Mouse (Mus musculus) G1E (cell line): Measurements from ENCODE around the gene Rptor. TPM values are rescaled to one million over a fixed set of nuclear protein-coding genes. Genes with fewer than 3 reads are reported as not detected.

Experiments
- ATAC-seq: 2 replicates; pipeline ENCODE4 v1.8.0; 2016; ENCODE audit warnings: mild to moderate bottlenecking; ENCODE audit not compliant: insufficient number of reproducible peaks, poor library complexity, low FRiP score, severe bottlenecking; ENCODE audit errors: extremely low read depth
- DNase-seq: peaks from one replicate; pipeline ENCODE4 v3.0.0; 2012; ENCODE audit warnings: low spot score
- H3K27me3 ChIP-seq: 2 replicates; pipeline ENCODE4 v1.6.1; 2012; ENCODE audit warnings: mild to moderate bottlenecking, low read length, inconsistent platforms; ENCODE audit not compliant: insufficient read depth
- H3K36me3 ChIP-seq: replicated peaks from 2 replicates; pipeline ENCODE3; 2012; ENCODE audit warnings: mild to moderate bottlenecking, inconsistent platforms
- H3K4me1 ChIP-seq: 2 replicates; pipeline ENCODE4 v1.6.1; 2012; ENCODE audit warnings: low read depth, low read length, inconsistent platforms, mixed read lengths; ENCODE audit not compliant: insufficient read depth
- H3K4me3 ChIP-seq: 2 replicates; pipeline ENCODE4 v1.5.1; 2012; ENCODE audit warnings: low read depth, mild to moderate bottlenecking, inconsistent platforms, low read length, moderate library complexity, mixed read lengths
- H3K9me3 ChIP-seq: replicated peaks from 2 replicates; pipeline ENCODE4 v1.6.1; 2012; ENCODE audit warnings: inconsistent platforms
- CTCF ChIP-seq: IDR thresholded peaks from 2 replicates; pipeline ENCODE4 v1.5.1; 2012; ENCODE audit warnings: low read depth, low read length, inconsistent platforms, mixed read lengths
- GATA1 ChIP-seq: IDR thresholded peaks from 2 replicates; pipeline ENCODE4 v1.6.1; 2012; ENCODE audit warnings: borderline replicate concordance, low read length, inconsistent platforms, mixed read lengths
- GATA2 ChIP-seq: IDR thresholded peaks from 2 replicates; pipeline ENCODE4 v1.6.1; 2012; ENCODE audit warnings: low read depth, low read length, inconsistent platforms, borderline replicate concordance
- POLR2AphosphoS5 ChIP-seq: IDR thresholded peaks from 2 replicates; pipeline ENCODE4 v1.6.1; 2012; ENCODE audit warnings: low read depth, low read length, inconsistent platforms; ENCODE audit not compliant: insufficient replicate concordance
- TAL1 ChIP-seq: conservative IDR thresholded peaks from 2 replicates; pipeline ENCODE4 v1.6.1; 2012; ENCODE audit warnings: low read depth, low read length, inconsistent platforms, mixed read lengths
- polyA plus RNA-seq: library from polyadenylated mRNA; stranded (reverse); fragments of >175 nt; gene quantifications from 2 replicates; pipeline ENCODE4 v1.2.3, GENCODE M21; 2012
- total RNA-seq, 2 experiments: library from RNA; stranded (forward) in 1 of 2; stranded (reverse) in 1 of 2; fragments of 200-1000 nt in 1 of 2; fragments of >200 nt in 1 of 2; fragmentation: Nextera tagmentation in 1 of 2; gene quantifications; 2 replicates each; pipeline ENCODE4 v1.2.3; 2014 to 2017

The Rptor gene
- total and polyA plus RNA-seq, 3 experiments, result 17.9 to 51.9 (median 46.5) TPM

GRCm38 (mm10) chr11:119836326-119836725 lies 233.6 kb downstream of the Rptor start:
- Histone ChIP-seq H3K4me3 (no peak overlapping the region), H3K9me3 (no peaks in the 10 kb centered on the region), H3K4me1 (no peaks in the 10 kb centered on the region), H3K36me3 (peaks cover 81% of the 10 kb centered on the region), H3K27me3 (no peaks in the 10 kb centered on the region)
- no peak for ATAC-seq
- TF ChIP-seq GATA2 (no peak), CTCF (no peak), GATA1 (no peak), TAL1 (no peak), POLR2AphosphoS5 (no peak)
- no peak for DNase-seq

DNA sequence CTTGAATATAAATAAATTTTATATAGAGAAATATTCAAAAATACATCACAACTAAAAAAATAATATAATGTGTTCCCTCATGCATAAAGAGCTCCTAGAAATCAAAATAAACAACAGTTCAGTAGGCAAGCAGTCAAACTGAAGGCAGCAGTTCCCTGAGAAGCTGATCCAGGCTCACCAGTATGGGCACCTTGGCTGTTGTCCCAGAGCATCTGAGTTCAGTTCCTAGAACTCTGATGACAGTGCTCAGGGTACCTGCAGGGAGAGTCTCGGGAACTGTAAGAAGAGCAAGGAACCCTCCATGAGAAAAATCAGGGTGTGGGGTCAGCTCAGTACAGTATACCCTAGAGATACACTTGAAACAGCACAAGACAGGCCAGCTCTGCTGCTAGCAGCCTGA lies 235.1 kb downstream of the Rptor start:
- DNase-seq (no peak), ATAC-seq (no peak)
- Histone ChIP-seq H3K4me1 (no peaks in the 10 kb centered on the region), H3K36me3 (peaks cover 83% of the 10 kb centered on the region), H3K9me3 (no peaks in the 10 kb centered on the region), H3K4me3 (no peak overlapping the region), H3K27me3 (no peaks in the 10 kb centered on the region)
- TF ChIP-seq GATA1, result no peak
- no peak for TF ChIP-seq CTCF
- TF ChIP-seq TAL1, result no peak
- TF ChIP-seq POLR2AphosphoS5, result no peak
- TF ChIP-seq GATA2, result no peak

GRCm38 (mm10) chr11:119839411-119840342 lies 237.0 kb downstream of the Rptor start:
- no peak for TF ChIP-seq GATA1
- TF ChIP-seq POLR2AphosphoS5, result no peak
- TF ChIP-seq CTCF, result no peak
- TF ChIP-seq TAL1, result no peak
- TF ChIP-seq GATA2, result no peak
- Histone ChIP-seq H3K27me3 (no peaks in the 10 kb centered on the region), H3K36me3 (peaks cover 86% of the 10 kb centered on the region), H3K4me1 (no peaks in the 10 kb centered on the region), H3K9me3 (no peaks in the 10 kb centered on the region), H3K4me3 (no peak overlapping the region)
- DNase-seq (no peak), ATAC-seq (no peak)

- Histone ChIP-seq H3K4me3 (no peak overlapping the region), H3K27me3 (no peaks in the 10 kb centered on the region), H3K36me3 (peaks cover 93% of the 10 kb centered on the region), H3K9me3 (no peaks in the 10 kb centered on the region), H3K4me1 (peaks cover 6% of the 10 kb centered on the region; the same call in 1 of the 2 replicates)
- DNase-seq, result no peak
- no peak for ATAC-seq
- TF ChIP-seq TAL1, result no peak
- no peak for TF ChIP-seq CTCF
- TF ChIP-seq GATA2, result no peak
- no peak for TF ChIP-seq GATA1
- TF ChIP-seq POLR2AphosphoS5, result no peak
Observed at GRCm38 (mm10) chr11:119846608-119847007, 243.9 kb downstream of the Rptor start.

GRCm38 (mm10) chr11:119847076-119847475 lies 244.4 kb downstream of the Rptor start:
- Histone ChIP-seq H3K9me3 (no peaks in the 10 kb centered on the region), H3K4me1 (peaks cover 6% of the 10 kb centered on the region; the same call in 1 of the 2 replicates), H3K27me3 (no peaks in the 10 kb centered on the region), H3K4me3 (no peak overlapping the region), H3K36me3 (peaks cover 93% of the 10 kb centered on the region)
- no peak for TF ChIP-seq POLR2AphosphoS5
- no peak for TF ChIP-seq GATA1
- no peak for TF ChIP-seq TAL1
- no peak for TF ChIP-seq CTCF
- TF ChIP-seq GATA2, result no peak
- no peak for DNase-seq
- no peak for ATAC-seq

DNA sequence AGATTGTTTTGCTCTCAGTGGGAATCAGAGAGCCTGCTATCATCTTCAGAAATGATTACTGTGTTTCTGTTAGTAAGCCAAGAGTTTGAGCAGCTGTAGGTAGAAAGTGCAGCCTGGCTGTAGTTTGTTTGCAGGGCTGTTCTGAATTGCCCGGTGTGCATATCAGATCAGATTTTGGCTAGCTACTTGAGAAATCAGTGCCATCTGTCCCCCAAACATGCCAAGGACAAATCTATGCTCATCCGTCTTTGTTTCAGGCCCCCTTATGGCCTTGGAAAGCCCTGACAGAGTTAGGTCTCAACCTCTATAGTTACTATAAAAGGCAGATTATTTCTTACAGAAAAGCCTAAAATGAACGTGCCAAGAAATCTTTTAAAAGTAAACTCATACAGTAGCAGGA lies 244.9 kb downstream of the Rptor start:
- Histone ChIP-seq H3K4me3 (no peak overlapping the region), H3K36me3 (peaks cover 94% of the 10 kb centered on the region), H3K27me3 (no peaks in the 10 kb centered on the region), H3K4me1 (peaks cover 6% of the 10 kb centered on the region; the same call in 1 of the 2 replicates), H3K9me3 (no peaks in the 10 kb centered on the region)
- ATAC-seq (no peak), DNase-seq (no peak)
- TF ChIP-seq GATA1 (no peak), TAL1 (no peak), GATA2 (no peak), POLR2AphosphoS5 (no peak), CTCF (no peak)
